Mouse (Mus musculus) ES-Bruce4 (cell line): ENCODE measurements around the gene Cbfa2t3.

Experiments
- CTCF ChIP-seq: IDR thresholded peaks from one replicate; pipeline ENCODE4 v1.8.1; 2011; ENCODE audit warnings: low read depth, low read length
- EP300 ChIP-seq: IDR thresholded peaks from 2 replicates; pipeline ENCODE4 v1.6.1; 2011; ENCODE audit warnings: low read depth, low read length; ENCODE audit not compliant: insufficient read depth
- POLR2A ChIP-seq: IDR thresholded peaks from one replicate; pipeline ENCODE4 v1.8.1; 2011; ENCODE audit warnings: low read length; ENCODE audit not compliant: insufficient read depth

- TF ChIP-seq CTCF: no peak
- TF ChIP-seq POLR2A: no peak
- TF ChIP-seq EP300: no peak
These were observed 59.2 kb downstream of the Cbfa2t3 start for GRCm38 (mm10) chr8:122639521-122640248.
